Mouse (Mus musculus) testis, adult 2 months (tissue): ENCODE data around the gene Mymx.

Experiments used
- CTCF ChIP-seq: fragments of 200-500 bp; IDR thresholded peaks from 2 replicates; pipeline ENCODE4 v1.5.1; 2012; ENCODE audit warnings: low read depth, mild to moderate bottlenecking, inconsistent platforms, low read length, moderate library complexity; ENCODE audit not compliant: control insufficient read depth, insufficient read depth, insufficient replicate concordance
- POLR2A ChIP-seq: fragments of 200-500 bp; IDR thresholded peaks from 2 replicates; pipeline ENCODE4 v1.6.1; 2012; ENCODE audit warnings: low read depth, mild to moderate bottlenecking, inconsistent platforms, low read length, moderate library complexity; ENCODE audit not compliant: control insufficient read depth

DNA sequence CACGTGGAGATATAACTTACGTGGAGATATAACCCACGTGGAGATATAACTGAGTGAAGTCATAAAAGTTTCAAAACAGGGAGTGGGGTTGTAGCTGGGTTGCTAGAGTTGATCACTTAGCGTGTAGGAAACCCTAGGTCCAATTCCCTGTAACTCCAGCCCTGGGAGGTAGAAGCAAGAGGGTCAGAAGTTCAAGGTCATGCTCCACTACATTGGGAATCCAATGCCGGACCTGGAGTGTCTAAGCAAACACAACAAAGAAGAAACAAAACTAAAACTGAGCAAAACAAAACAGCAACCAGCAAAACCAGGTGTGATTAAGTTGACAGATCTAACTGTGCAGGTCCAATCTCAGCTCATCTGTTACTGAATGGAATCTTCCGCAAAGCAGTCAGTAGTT, 15.8 kb upstream of the Mymx start:
- TF ChIP-seq CTCF, result no peak
- no peak for TF ChIP-seq POLR2A
